Mouse (Mus musculus) ZHBTc4 (cell line): ENCODE data around the gene Slc12a8.
A peak's percentile ranks its signal among the peaks of the same experiment; 100 is the strongest.

Experiments
- DNase-seq: peaks from one replicate; pipeline ENCODE4 v3.0.0-alpha.2; 2011; ENCODE audit warnings: low read depth, low spot score

Gene Slc12a8

DNA sequence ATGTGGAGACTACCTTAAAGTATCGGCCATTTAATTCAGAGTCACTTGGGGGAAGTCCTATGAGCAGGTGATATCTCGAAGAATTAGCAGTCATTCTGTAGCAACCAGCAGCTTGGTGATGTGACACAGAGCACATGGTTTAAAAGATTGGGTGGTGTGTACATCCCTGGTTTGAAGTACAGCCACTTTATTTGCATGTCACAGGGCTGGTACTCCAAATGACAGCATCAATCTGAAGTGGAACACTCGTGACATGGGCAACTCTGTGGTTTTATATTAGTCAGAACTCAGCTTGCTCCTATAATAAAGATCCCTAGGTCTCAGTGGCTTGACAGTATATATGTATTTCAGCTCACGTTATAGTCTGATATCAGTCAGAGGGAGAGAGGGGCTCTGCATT is 155.5 kb downstream of the Slc12a8 start:
- DNase-seq = no peak

DNA sequence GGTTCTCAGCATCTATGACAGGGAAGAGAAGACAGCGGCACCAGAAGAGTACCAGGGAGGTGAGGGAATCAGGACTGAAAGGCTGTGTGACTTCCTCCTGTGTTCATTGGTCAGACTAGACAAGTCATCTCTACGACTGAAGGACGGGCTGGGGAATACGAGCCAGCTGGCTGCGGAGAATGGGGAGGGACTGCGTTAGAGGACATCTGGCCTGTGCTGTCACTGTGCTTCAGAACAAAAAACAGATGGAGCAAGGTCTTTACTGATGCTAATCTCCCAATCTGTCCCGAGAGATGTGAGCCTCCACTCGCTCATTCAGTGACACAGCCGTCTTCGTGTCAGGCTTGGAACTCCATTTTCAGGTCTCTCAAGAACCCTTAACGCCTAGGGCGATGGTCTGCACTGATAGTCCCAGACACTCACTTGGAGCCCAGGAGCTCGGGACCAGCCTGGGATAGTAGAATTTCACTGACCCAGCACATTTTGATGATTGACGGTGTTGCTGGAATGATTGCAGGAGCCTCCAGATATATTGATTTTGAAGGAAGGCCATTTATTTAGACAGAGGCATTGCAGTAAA is 156.5 kb downstream of the Slc12a8 start:
- DNase-seq = no peak

DNA sequence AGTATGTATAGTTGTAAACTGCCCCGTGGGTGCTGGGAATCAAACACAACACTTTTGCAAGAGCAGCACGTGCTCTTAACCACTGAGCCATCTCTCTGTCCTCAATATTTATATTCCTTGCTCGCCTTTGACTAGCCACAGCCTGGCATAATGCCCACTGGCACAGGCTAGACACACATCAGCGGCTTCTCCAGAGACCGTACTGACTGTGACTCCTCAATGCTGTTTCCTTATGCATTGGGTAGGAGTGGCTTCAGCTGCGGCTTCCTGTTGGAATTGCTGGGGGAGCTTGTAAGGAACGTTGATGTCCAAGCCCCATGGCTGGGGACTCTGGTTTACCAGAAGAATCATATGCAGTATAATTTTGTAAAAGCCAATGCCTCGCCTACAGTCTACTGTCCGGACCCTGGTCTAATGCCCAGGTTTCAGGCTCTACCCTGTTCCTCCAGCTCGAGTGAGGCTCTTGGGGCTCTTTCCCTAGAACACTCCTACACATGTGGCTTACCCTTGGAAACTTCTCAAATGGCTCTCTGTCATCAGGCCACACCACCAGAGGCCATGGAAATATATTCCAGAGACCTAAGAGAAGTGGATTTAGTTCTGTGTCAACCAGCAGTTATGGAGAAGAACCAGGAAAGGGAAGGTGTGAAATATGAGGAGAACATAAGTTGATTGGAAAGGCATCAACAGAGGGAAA is 158.2 kb downstream of the Slc12a8 start:
- DNase-seq = no peak

DNA sequence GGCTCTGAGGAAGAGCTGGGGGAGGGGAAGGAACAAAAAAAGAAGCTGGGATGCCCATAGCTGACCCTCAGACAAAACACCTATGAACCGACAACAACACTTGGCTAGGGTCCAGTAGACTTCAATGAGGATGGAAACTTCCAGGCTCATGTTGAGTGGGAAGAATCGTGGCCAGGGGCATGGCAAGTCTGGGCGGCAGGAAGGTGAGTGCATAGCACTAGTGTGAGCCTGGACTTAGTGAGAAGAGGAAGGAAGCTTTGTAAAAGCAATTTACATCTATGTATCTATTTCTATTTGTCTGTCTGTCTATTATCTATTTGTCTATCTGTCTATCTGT is 158.7 kb downstream of the Slc12a8 start:
- no peak for DNase-seq

DNA sequence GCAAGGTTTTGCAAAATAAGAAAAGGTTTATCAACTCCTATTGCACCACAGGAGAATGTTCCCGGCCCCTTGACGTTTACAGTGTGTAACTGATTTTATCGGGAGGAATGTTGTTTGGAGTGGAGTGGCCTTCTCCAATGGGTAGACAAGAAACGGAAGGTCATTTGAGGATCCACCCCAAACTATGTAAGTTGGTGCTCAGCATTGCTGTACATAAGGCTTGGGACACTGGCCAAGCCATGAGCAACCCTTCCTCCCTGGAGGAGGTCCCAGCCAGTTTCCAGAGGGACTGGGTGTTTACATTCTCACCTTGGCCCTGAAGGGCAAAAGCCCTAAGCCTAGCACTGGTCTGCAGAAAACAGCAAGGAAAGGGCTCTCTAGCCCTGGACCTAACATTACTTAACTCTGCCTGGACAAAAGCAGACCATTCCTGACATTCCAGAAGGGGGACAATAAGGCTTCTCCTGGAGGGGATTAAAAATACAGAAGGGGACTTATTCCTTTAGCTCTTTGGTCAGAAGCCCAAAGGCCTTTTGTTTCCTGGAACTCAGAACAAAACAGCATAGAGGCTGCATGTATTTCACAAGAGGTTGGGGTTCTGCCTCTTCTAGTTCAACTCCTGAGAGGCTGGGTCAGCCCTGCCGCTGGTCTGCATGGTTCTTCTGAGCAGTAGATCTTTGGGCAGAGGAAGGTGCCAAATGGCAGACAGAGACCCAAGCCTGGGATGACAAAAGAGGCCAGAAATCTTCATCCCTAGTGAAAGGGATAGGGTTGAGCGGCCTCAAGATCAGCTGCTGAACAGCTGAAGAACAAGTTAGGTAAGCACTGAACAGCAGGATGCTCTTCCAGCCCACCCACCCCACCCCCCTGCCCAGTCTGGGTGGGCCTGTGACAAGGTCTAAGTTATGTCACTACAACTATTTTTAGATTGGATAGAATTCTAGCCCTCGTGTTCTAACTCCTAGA is 159.5 kb downstream of the Slc12a8 start:
- DNase-seq = no peak

DNA sequence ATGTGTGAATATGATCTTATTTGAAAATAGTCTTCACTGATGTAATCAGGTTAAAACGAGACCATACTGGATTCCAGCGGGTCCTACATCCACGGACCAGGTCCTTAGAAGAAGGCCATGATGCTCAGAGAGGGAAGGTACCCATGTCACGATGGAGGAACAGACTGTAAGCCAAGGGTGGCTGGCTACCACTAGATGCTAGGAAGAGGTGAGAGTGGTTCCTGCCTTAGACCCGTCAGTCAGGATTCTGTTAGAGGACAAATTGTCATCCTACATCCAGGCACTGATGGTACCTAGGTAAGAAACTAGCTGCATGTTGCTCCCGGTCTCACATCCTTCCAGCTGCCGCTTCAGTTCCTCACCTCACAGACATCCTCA is 160.2 kb downstream of the Slc12a8 start:
- no peak for DNase-seq

DNA sequence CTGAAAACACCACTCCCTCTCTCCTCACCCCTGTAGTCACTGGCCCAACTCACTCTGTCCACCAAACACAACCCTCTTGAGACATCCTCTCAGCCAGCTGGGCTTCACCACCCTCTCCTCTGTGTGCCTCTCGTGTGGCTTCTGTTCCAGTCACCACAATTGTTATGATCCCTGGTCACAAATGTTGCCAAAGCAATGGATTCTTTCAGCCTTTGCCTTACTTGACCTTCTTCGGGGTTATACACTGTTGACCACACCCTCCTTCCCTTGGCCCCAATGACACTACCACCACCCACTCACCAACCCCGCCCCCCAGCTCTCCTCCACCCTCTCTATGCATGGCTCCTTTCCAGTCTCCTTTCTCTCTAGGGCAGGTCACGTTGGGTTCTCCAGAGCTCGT is 160.8 kb downstream of the Slc12a8 start:
- peak; percentile 55 for DNase-seq

DNA sequence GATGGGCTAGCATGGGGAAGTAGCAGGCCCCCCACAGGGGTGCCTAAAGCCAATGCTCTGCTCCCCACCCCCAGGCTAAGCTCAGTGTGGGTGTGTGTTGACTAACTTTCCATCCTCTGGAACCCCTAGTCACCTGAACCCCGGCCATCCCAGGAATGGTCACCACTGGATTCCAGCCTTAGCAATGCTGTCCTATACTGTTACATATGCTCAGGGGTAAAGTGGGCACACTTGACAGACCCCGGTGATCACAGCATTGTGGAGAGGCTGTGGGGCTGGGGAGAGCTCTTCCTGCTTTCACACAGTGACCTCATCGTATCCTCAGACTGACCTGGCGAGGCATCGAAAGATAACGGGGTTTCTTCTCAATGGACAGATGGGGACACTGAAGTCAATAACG is 163.1 kb downstream of the Slc12a8 start:
- no peak for DNase-seq

DNA sequence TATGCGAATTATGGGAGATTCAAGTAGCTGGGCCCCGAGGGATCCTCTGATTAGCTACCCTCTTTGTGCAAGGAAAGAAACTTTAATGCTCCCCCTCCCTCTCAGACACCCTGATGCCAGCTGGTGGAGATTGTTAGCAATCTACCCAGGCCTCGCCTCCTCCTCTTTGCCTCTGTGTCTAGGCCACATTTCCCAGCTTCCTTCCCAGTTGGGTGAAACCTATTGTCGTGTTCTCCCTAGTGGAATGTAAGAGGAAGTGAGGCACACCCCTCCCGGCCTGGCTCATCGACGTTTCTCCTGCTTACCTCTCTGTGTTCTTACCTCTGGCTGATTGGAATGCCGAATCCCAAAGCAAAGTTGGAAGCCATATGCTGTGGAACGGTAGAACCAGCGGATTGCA is 163.7 kb downstream of the Slc12a8 start:
- peak; percentile 80 for DNase-seq

DNA sequence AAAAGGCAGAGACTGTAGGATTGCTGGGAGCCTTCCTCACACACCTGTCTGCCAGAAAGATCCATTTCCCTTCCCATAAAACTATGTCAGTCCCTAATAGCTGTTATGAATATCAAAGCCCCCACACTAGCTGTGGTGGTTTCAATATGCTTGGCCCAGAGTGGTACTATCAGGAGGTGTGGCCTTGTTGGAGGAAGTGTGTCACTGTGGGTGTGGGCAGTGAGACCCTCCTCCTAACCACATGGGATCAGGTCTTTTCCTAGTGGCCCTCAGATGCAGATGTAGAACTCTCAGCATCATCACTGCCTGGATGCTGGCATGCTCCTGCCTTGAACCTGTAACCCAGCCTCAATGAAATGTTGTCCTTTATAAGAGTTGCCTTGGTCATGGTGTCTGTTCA is 164.5 kb downstream of the Slc12a8 start:
- no peak for DNase-seq

DNA sequence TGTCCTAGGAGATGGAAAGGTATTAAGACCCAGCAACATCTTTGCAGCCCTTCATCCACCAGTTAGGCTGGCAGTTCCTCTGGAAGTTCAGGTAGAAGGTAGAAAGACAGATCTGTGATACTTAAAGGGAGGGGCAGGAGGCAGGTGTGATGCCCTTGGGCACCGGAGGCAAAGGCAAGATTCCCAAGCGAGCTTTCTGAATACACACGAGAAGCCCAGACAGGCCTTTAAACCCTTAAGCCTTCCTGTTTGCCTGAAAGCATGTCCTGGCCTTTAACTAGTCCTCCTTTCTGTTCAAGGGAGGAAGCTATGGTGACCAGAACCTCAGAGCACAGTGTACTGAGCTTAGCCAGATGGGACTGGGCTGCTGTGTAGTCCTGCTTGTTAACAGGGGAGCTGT is 165.5 kb downstream of the Slc12a8 start:
- DNase-seq = no peak

DNA sequence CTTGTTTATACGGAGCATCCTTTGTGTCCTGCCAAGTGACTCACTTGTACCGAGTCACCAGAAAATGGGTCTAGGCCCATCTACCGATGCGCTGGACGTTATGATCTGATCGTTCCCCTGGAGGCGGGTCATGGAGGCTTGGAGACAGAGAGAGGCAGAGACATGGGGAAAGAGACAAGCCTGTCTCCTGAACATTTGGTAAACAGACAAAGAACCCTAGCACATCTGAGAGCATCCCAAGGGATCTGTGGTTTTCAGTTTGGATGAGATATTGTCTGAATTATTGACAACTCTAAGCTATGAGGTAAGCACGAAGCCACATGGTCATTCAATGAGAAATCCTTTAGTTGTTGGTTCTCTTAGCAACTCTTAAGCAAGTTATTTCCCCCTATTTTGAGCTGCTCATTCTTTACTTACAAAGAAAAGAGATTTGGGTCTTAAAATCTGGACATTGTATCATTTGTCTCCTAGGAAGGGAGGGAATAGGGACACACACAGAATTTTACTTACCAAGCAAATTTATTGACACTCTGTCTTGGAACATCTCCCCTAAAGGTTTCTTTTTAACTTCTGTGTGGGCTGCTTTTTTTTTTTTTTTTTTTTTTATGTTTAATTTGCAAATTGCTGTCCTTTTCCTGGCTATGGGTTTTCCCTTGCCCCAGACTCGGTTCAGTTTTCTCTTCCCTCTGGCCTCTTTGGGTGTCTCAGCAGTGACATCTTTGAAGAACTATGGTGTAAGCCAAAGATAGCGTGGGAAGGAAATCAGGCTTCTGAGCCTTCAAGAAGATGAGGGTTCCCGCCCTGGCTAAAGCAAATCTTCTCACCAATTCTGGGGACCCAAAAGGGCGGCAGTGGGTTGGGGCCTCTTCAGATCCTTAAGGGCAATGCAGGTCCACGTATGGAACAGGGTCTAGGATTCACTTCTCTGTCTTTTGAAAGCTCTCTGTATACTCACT is 166.4 kb downstream of the Slc12a8 start:
- no peak for DNase-seq

DNA sequence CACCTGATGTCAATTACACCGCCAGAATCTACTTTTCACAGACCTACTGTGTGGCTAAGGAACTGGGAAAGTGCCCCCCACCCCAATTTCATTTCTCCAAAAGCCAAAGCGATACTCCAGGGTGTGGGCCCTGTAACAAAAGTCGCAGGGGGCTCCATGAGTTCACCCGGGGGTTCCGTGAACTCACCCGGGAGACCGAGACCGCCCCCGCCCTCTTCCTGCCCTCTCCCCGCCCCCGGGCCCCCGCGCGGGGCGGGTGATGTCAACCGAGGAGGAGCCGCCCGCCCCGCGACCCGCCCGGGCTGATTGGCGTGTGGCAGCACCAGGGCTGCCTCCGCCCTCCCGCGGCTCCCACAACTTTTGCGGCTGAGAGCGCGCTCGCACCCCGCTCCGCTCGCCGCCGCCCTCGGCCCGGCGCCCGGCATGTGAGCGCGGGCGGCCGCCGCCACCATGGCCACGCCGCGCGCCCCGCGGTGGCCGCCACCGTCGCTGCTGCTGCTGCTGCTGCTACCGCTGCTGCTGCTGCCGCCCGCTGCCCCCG is 167.1 kb downstream of the Slc12a8 start, which contains the start of gene Heg1:
Heg1 (plus strand) TSS at position 209 of the 541 bp plus-strand sequence.
- DNase-seq = peak; percentile 76

DNA sequence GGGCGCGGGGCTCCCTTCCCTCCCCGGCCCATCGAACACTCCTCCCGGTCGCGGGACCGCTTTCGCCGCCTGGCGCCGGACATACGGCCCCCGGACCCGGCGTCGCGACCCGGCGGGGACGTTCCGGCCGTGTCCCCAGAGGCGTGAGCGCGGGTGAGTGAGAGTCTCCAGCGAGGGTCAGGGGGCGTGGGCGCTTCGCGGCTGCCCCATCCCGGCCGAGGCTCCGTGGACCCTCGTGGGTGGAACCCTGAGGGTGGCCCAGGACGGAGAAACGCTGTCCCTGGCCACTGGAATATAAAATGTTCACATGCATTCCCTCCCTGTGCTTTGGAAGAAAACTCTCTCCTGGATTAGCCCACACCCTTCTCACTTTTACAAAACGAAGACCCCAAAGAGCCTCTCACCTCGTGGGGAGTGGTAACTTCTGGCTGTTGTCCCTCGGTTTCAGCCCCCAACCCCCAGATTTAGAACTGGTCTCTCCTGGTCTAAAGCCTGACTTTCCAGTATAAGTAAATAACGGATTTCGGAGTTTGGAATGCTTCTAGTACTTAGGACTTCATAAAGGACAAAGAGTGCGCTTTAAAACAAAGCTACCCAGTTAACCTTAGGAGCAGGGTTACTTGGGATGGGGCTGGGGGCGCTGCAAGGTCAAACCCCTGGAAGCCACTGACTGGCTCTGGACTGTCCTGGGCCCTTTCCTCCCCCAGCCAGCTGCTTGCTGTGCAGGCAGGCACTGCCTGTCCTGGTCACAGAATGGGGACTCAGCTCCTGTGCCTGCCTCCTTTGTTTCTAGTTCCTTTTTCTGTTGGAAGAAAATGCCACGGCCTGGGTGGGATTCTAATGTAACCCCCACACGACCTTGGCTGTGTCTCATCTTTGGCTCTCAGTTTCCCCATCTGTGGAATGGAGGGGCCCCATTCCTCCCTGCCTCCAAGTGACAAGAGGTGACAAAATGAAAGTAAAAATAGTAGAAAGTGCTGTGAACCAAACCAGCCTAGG is 167.9 kb downstream of the Slc12a8 start:
- DNase-seq = no peak

DNA sequence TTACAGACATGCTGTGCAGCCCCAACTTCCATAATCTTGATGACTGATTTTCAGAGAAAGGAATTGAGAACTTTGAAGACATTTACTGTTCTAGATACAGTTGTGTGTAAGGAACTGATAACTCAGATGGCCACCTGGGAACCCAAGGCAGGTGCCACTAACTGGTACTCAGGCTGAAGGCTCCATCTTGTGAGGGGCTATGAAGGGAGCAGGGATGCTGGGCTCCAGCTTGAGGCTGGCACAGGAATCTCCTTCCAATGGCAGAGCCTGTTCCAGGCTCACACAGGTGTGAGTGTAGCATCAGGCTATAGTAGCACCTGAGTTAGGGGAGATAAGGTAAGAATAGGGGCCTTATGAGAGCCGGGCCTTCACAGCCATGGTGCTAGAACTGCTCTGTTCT is 168.9 kb downstream of the Slc12a8 start:
- no peak for DNase-seq

DNA sequence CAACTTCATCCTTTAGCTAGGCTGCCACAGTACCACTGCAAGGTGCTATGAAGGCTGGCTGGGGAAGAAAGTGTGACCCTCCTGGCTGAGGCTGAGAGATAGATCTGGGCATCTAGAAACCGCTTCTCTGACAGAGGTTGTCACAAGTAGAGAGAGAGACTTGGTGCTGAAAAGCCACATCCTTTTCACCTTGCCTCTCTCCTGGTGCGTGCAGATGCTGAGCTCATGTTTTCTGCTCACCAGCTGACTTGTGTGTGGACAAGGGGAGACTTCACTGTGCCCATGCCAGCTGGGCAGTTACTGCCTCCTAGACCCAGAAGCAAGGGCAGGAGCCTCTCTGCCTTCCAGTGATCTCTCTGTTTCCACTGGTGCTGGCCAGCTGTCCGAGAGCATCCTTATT is 170.6 kb downstream of the Slc12a8 start:
- DNase-seq = no peak

DNA sequence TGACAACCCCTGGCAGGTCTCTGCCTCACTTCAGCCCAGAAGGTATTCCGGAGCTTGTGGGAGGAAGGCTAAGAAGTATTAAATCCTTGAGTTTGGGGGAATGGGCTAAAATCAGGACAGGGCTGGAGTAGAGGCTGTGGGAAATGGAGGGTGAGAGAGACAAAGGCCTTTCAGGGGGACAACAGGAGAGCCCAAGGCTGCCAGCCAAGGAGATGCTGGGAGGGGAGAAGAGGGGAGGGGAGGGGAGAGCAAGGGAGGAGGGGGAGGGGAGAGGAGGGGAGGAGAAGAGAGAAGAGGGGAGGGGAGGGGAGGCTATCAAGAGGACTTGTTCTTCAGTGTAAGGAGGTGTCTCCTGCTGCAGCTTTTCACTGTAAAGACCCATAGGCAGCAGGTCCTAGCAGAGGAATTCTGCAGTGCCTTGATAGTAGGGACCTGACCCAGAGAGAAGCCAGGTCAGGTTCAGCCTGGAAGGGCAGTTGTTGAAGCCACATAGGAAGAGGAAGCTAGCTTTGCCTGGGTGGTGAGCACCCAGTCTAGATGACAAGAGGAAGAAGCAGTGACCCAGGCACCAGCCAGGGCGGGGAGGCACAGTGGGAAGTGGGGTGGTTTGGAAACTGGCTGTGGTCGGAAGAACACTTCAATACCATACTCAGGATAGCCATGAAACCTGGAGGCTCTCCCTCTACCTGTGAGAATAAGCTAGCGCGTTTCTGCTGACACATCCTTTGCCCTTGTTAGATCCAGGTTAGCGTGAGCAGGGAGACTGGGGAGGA is 174.0 kb downstream of the Slc12a8 start:
- DNase-seq = no peak

DNA sequence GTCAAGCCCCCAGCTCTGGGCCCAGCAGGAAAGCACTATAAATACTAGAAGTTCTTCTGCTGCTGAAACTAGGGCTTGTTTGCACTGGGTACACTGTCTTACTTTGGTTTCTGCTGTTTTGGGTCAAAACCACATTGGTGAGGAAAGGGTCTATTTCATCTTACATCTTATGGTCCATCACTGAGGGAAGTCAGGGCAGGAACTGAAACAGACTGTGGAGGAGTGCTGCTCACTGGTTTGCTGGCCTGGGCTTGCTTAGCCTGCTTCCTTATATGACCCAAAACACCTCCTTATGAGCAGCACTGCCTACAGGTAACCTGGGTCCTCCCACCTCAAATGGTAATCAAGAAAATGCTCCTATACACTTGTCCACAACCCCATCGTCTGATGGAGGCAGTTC is 176.4 kb downstream of the Slc12a8 start:
- no peak for DNase-seq
